Mouse (Mus musculus): ENCODE data around the gene Frmd8.
A peak's percentile ranks its signal among the peaks of the same experiment; 100 is the strongest.

DNA sequence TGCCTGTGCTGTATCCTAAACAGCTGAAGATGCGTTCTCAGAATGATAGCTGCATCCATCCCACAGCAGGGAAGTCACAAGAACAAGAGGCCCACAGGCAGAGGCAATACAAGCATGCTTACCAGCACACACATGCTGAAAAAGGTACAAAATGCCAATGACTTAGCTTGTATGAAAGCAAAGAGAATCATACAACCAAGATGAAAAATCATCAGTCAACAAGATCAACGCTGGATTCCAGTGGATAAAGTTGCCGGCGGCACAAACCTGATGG lies 36.2 kb downstream of the Frmd8 start:
- TF ChIP-seq CTCF (IDR thresholded peaks at IDR 0.05; ENCODE audit: low read depth, low read length) (no peak), POLR2A (IDR thresholded peaks at IDR 0.05; ENCODE audit: extremely low read depth, insufficient read depth, low read length) (peak; percentile 13; the same call in 1 of the 2 replicates)

Measured in liver, adult 2 months (tissue).